Mouse (Mus musculus) E14TG2a.4 (cell line): ENCODE data around the gene Ina.
"Not testable (repeated sequence)": the region's sequence is repeated elsewhere in the genome, so short reads cannot be mapped to it uniquely, and the experiment has no call there.

Experiments
- H3K27me3 ChIP-seq: 2 replicates; pipeline ENCODE4 v1.6.1; 2014; ENCODE audit warnings: low read length, control low read depth; ENCODE audit not compliant: insufficient read depth
- H3K36me3 ChIP-seq: 2 replicates; pipeline ENCODE4 v1.6.1; 2014; ENCODE audit warnings: low read length, control low read depth; ENCODE audit not compliant: insufficient read depth
- H3K4me1 ChIP-seq: replicated peaks from 2 replicates; pipeline ENCODE4 v1.6.1; 2014; ENCODE audit warnings: low read depth, low read length, control low read depth
- H3K4me3 ChIP-seq: replicated peaks from 2 replicates; pipeline ENCODE4 v1.5.1; 2014; ENCODE audit warnings: mild to moderate bottlenecking, low read length
- H3K9me3 ChIP-seq: 2 replicates; pipeline ENCODE4 v1.6.1; 2014; ENCODE audit warnings: low read length, control low read depth
- CTCF ChIP-seq: conservative IDR thresholded peaks from 2 replicates; pipeline ENCODE4 v1.5.1; 2014; ENCODE audit warnings: low read length
- NANOG ChIP-seq: IDR thresholded peaks from 2 replicates; pipeline ENCODE4 v1.6.1; 2014; ENCODE audit warnings: borderline replicate concordance, low read length, mixed read lengths
- POU5F1 ChIP-seq: IDR thresholded peaks from 2 replicates; pipeline ENCODE4 v1.6.1; 2014; ENCODE audit warnings: low read length, borderline replicate concordance

The Ina gene

DNA sequence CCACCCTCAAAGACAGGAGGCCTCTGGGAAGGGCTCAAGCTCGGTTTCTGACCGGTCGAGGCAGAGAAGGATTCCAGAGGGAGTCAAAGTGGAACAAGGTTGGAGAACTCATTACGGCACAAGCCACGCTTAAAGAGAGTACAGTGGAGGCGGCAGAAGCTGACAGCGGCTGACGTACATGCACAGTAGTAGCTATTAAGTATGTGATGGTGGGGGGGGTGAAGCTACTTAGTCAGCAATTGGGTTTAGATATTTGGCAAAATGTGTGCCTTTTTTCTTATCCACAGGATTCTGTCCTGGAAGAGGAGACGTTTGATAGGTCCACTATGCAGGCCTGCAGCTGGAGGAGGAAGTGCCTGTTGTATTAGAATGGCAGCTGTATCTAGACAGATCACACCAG is 42.8 kb upstream of the Ina start:
- Histone ChIP-seq H3K4me3 (0 out of 2 replicates have a peak overlapping the region, but pooled peaks have one; percentile 23), H3K27me3 (no peaks in the 10 kb centered on the region), H3K4me1 (peaks cover 66% of the 10 kb centered on the region), H3K36me3 (no peaks in the 10 kb centered on the region), H3K9me3 (no peaks in the 10 kb centered on the region)
- TF ChIP-seq NANOG, result no peak
- TF ChIP-seq CTCF, result no peak
- no peak for TF ChIP-seq POU5F1

DNA sequence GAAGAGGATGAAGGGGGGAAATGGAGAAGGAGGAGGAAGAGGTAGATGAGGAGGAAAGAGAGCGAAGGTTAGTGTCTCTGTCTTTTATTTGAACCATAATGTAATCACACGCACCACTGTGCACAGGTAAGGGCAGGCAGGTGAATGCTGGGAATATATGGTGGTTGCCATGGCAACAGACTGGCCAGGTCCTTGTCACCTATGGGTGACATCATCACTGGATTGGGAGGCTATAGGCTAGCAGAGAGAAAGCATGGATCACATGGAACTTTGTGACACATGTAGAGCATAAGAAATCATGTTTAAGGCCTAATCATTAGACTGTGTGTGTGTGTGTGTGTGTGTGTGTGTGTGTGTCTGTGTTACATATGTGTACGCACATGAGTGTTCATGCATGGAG is 42.3 kb upstream of the Ina start:
- H3K36me3 ChIP-seq, result no peaks in the 10 kb centered on the region
- no peak for TF ChIP-seq CTCF
- no peak for TF ChIP-seq NANOG
- TF ChIP-seq POU5F1, result no peak
- H3K4me3 ChIP-seq, result no peak overlapping the region

DNA sequence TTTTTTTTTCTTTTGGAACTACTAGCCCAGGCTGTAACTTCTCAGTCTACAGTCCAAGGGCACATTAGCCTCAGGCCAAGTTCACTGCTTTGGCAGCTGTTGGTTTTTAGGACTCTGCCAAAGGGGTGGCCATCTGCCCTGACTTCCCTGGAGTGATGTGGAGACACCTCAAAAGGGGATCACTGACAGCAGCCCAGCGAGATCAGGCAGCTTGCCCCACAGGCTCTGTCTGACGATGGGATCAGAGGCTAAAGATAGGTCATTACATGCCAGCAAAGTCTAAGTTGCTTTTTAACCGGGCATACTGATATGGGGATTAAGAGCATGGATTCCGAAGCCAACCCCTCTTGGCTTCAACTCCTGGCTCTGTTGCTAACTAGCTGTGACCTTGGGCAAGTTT is 38.9 kb upstream of the Ina start:
- Histone ChIP-seq H3K9me3 (no peaks in the 10 kb centered on the region), H3K4me3 (no peak overlapping the region), H3K27me3 (no peaks in the 10 kb centered on the region), H3K36me3 (no peaks in the 10 kb centered on the region), H3K4me1 (peaks cover 49% of the 10 kb centered on the region)
- TF ChIP-seq CTCF (no peak), POU5F1 (no peak), NANOG (no peak)

More for the DNA sequence above, 42.3 kb upstream of the Ina start:
- Histone ChIP-seq H3K27me3 (no peaks in the 10 kb centered on the region), H3K4me1 (peaks cover 66% of the 10 kb centered on the region), H3K9me3 (no peaks in the 10 kb centered on the region)

DNA sequence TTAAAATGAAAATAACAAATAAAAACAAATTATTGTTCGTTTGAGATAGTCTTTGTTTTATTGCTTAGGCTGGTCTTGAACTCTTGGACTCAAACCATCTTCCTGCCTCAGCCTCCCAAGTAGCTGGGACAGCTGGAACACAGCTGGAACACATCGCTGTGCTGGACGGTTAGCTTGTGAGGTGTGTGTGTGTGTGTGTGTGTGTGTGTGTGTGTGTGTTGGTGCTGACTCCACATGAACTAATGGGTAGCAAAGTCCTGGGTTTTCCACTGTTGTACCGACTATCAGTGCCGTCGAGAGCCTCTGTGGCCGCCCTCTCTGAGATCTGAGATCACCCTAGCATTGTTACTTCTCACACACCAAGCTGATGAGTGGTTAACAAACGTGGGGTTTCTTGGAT is 38.5 kb upstream of the Ina start:
- peaks cover 47% of the 10 kb centered on the region for H3K4me1 ChIP-seq
- H3K27me3 ChIP-seq, result no peaks in the 10 kb centered on the region
- H3K4me3 ChIP-seq, result no peak overlapping the region
- no peaks in the 10 kb centered on the region for H3K36me3 ChIP-seq
- TF ChIP-seq CTCF, result no peak
- TF ChIP-seq POU5F1, result no peak
- no peak for TF ChIP-seq NANOG
- no peaks in the 10 kb centered on the region for H3K9me3 ChIP-seq

DNA sequence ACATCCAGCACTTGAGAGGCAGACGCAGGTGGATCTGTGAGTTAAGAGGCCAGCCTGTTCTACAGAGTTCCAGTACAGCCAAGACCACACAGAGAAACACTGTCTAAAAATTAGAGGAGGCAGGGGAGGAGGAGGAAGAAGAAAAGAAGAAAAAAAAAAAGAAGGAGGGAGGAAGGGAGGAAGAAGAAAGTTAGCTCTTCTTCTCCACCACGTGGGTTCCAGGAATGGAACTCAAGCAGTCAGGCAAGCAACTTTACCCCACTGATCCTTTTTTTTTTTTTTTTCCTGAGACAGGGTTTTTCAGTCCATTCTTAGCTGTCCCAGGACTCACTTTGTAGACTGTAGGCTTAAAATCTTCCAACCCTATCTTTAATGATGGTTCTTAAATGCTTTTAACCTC is 37.8 kb upstream of the Ina start:
- no peak overlapping the region for H3K4me3 ChIP-seq
- H3K9me3 ChIP-seq, result no peaks in the 10 kb centered on the region
- TF ChIP-seq CTCF (no peak), NANOG (no peak), POU5F1 (no peak)
- H3K27me3 ChIP-seq, result no peaks in the 10 kb centered on the region
- peaks cover 47% of the 10 kb centered on the region for H3K4me1 ChIP-seq
- no peaks in the 10 kb centered on the region for H3K36me3 ChIP-seq

DNA sequence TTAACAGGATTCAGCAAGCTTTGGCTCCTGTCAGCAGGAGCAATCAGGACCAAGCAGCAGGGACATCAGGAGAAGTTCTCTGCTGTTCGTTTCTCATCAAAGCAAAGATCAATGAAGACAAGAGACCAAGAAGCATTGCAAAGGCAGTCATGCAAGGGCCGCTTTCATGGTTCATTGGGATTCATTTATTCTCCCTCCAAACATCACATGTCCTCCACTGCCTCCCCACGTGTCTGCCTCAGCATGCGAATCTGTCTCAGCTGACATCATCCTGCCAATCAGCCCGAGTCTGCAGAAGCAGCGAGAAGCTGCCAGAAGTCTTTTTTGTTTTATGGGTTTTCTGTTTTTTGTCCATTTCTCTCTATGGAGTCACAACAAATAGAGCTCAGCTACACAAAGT is 37.0 kb upstream of the Ina start:
- Histone ChIP-seq H3K27me3 (no peaks in the 10 kb centered on the region), H3K4me1 (peaks cover 48% of the 10 kb centered on the region), H3K36me3 (no peaks in the 10 kb centered on the region), H3K9me3 (no peaks in the 10 kb centered on the region), H3K4me3 (no peak overlapping the region)
- no peak for TF ChIP-seq CTCF
- no peak for TF ChIP-seq POU5F1
- no peak for TF ChIP-seq NANOG

DNA sequence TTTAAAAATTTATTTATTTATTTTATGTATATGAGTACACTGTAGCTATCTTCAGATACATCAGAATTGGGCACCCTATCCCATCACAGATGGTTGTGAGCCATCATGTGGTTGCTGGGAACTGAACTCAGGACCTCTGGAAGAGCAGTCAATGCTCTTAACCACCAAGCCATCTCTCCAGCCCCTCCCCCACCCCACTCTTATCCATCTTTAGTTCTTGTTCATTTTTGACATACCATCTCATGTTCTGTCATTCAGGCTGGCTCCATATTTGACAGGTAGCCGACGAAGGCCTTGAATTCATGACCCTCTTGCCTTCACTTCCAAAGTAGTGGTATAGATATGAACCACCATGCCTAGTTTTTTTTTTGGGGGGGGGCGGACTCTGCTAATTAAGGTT is 36.4 kb upstream of the Ina start:
- not testable (repeated sequence) for H3K27me3 ChIP-seq, H3K9me3 ChIP-seq, H3K4me3 ChIP-seq, H3K36me3 ChIP-seq
- peaks cover 48% of the 10 kb centered on the region for H3K4me1 ChIP-seq

DNA sequence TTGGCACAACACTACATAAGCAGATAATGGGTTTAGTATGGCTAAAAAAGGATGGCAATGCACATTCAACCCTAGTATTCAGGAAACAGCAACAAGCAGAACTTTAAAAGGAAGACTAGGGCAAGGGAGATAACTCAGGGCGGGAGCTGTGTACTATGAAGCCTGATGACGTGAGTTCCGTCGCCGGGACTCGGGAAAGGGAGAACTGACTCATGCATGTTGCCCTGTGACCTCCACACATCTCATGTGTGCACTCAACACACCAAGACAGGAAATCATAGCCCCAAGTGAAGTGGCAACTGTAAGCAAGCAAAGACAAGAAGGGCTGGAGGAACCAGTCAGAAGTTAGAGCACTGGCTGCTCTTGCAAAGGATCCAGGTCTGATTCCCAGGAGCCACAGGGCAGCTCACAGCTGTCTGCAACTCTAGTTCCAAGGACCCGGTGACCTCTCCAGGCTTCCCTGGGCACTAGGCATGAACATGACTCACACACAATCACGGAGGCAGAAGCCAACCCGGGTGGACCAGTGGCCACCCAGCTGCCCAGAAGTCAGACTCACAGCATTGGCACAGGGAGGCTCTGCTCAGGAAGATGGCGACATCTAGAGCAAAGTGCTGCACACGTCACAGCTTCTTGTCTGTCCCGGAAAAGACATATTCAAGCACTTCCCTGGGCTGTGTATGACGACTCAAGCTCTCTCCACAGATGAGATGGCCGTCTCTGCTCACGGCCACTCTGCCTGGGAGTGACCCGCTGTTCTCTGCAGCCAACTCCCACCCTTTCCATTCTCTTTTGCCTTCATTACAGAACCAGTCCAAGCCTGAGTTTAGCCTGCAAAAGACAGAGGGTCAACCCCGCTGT is 35.3 kb upstream of the Ina start:
- Histone ChIP-seq H3K4me3 (no peak overlapping the region), H3K36me3 (no peaks in the 10 kb centered on the region), H3K9me3 (no peaks in the 10 kb centered on the region), H3K4me1 (peaks cover 50% of the 10 kb centered on the region), H3K27me3 (no peaks in the 10 kb centered on the region)
- TF ChIP-seq NANOG (no peak), POU5F1 (no peak), CTCF (no peak)

DNA sequence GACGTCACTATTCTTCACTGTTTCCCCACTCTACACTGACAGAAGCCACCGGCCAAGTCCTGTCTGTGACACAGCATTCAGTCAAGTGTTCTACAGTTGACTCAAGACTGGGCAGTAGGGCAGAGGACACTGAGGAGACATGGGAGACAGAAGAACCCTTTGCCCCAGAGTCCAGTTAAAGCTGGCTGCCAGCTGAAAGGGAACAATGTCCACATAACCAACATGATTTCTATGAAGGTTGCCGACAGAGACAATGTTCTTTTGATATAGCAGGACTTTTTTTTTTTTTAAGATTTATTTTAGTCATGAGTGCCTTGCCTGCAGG is 34.8 kb upstream of the Ina start:
- Histone ChIP-seq H3K4me1 (peaks cover 55% of the 10 kb centered on the region), H3K9me3 (no peaks in the 10 kb centered on the region), H3K27me3 (no peaks in the 10 kb centered on the region), H3K4me3 (no peak overlapping the region), H3K36me3 (no peaks in the 10 kb centered on the region)
- no peak for TF ChIP-seq CTCF
- TF ChIP-seq NANOG, result no peak
- TF ChIP-seq POU5F1, result no peak
